Mouse (Mus musculus) large intestine, adult 2 months (tissue): Measurements from ENCODE around the gene Btbd35f12. TPM values are rescaled to one million over a fixed set of nuclear protein-coding genes. Genes with fewer than 3 reads are reported as not detected.
"Not testable (repeated sequence)": the region's sequence is repeated elsewhere in the genome, so short reads cannot be mapped to it uniquely, and the experiment has no call there.

Source experiments
- DNase-seq: peaks from one replicate; pipeline ENCODE4 v3.0.0-alpha.2; 2012; ENCODE audit warnings: low read depth, low spot score
- WGBS: fragments of 180-500 bp; shearing (Covaris S2); methylation state at CpG from one replicate; pipeline ENCODE4 v1.1.7; 2018; 5-methylcytosine and 5-hydroxymethylcytosine counted together
- polyA plus RNA-seq: library from polyadenylated mRNA; depleted of rRNA; stranded (reverse); fragments of >200 nt; gene quantifications from 2 replicates; pipeline ENCODE4 v1.2.3, GENCODE M21; 2012; rRNA removed

The Btbd35f12 gene
- polyA plus RNA-seq, result not detected in 2 replicates

DNA sequence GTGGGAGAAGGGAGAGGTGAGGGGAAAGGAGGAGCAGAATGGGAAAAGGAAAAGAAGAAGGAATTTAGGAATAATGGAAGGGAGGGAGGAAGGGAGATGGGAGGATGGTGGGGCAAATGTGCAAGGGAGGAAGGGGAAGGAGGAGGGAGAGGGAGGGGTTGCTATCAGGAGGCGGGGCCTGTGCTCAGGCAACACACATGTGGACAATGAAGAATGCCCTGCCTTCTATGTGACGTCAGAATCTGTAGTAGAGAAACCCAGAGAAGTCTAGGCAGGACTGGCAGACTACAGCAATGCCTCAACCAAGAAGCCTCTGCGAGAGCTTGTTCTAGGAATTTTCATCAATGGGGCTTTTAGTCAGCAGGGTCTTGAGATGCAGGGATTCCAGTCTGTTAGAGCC, at the start of gene Btbd35f12:
Btbd35f12 (plus strand) TSS at position 301 of the 400 bp plus-strand sequence.
- no CpG with 5 or more reads among the region's 3 CpGs for WGBS
- DNase-seq, result not testable (repeated sequence)

DNA sequence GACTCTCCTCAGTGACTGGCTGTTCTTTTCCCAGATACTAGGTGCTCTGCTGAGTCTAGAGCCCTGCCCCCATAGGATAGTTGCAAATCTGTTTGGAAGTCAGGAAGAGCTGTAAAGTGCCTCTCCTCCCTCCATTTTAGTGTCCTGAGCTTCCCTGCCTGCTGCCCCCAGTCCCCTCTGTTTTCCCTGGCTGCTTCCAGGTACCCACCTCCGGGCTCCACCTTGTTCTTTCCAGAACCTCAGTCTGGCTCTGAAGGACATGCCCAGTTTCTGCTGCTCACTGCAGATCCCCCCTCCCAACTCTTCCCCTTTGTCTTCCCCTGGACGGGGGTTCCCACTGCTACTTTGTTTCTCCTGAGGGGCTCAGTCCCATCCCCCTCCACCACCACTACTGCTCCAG, 40.1 kb downstream of the Btbd35f12 start:
- not testable (repeated sequence) for DNase-seq
- WGBS, result 71% methylated on average over 2 of the region's 2 CpGs

Other genes starting within 250 kb of the Btbd35f12 start
- not detected in 2 replicates for gene Spin2-ps6, start 78.5 kb upstream of the Btbd35f12 start, polyA plus RNA-seq